Mouse (Mus musculus) ES-E14 (cell line): ENCODE results near the gene Stub1. TPM values are rescaled to one million over a fixed set of nuclear protein-coding genes. Genes with fewer than 3 reads are reported as not detected.

Experiments
- DNase-seq: peaks from one replicate; pipeline ENCODE4 v3.0.0-alpha.2; 2013; ENCODE audit warnings: low read depth, low spot score
- H3K27ac ChIP-seq: 2 replicates; pipeline ENCODE4 v1.5.1; 2012; ENCODE audit warnings: low read depth, mild to moderate bottlenecking, low read length, moderate library complexity, mixed read lengths; ENCODE audit not compliant: poor library complexity, insufficient read depth, severe bottlenecking
- H3K36me3 ChIP-seq: 2 replicates; pipeline ENCODE4 v1.6.1; 2012; ENCODE audit warnings: mild to moderate bottlenecking, low read length, moderate library complexity, mixed read lengths; ENCODE audit not compliant: control insufficient read depth, poor library complexity, insufficient read depth, severe bottlenecking
- H3K4me1 ChIP-seq, 2 experiments: fragments of 150-350 bp in 1 of 2; sonication (generic) in 1 of 2; 2 replicates each; pipeline ENCODE4 v1.6.1; 2012; ENCODE audit warnings: low read length in 2 of 2, mild to moderate bottlenecking in 1 of 2, mixed read lengths in 1 of 2; ENCODE audit not compliant: control insufficient read depth in 2 of 2, insufficient read depth in 2 of 2, poor library complexity in 1 of 2
- H3K4me3 ChIP-seq, 2 experiments: fragments of 150-350 bp in 1 of 2; sonication (generic) in 1 of 2; 2 replicates each; pipeline ENCODE4 v1.5.1; 2012; ENCODE audit warnings: low read length in 2 of 2, low read depth in 1 of 2, mild to moderate bottlenecking in 1 of 2, mixed read lengths in 1 of 2; ENCODE audit not compliant: insufficient read depth in 1 of 2, poor library complexity in 1 of 2, severe bottlenecking in 1 of 2
- H3K9ac ChIP-seq: 2 replicates; pipeline ENCODE4 v1.6.1; 2012; ENCODE audit warnings: low read depth, mild to moderate bottlenecking, low read length, mixed read lengths; ENCODE audit not compliant: poor library complexity, insufficient read depth, severe bottlenecking
- H3K9me3 ChIP-seq: fragments of 150-350 bp; sonication (generic); 2 replicates; pipeline ENCODE4 v1.6.1; 2012; ENCODE audit warnings: low read depth, mild to moderate bottlenecking, low read length; ENCODE audit not compliant: control insufficient read depth, insufficient read depth
- CHD2 ChIP-seq: IDR thresholded peaks from 2 replicates; pipeline ENCODE4 v1.6.1; 2014; ENCODE audit warnings: mild to moderate bottlenecking, low read depth, low read length, inconsistent platforms
- HCFC1 ChIP-seq: IDR thresholded peaks from 2 replicates; pipeline ENCODE4 v1.6.1; 2012; ENCODE audit warnings: low read length, inconsistent platforms, borderline replicate concordance; ENCODE audit not compliant: insufficient read depth
- MAFK ChIP-seq: IDR thresholded peaks from 2 replicates; pipeline ENCODE4 v1.6.1; 2014; ENCODE audit warnings: mild to moderate bottlenecking, low read depth, low read length, inconsistent platforms; ENCODE audit not compliant: insufficient read depth
- ZC3H11A ChIP-seq: IDR thresholded peaks from 2 replicates; pipeline ENCODE4 v1.6.1; 2012; ENCODE audit warnings: low read depth, mild to moderate bottlenecking, inconsistent platforms, low read length, borderline replicate concordance
- ZNF384 ChIP-seq: IDR thresholded peaks from 2 replicates; pipeline ENCODE4 v1.6.1; 2012; ENCODE audit warnings: low read depth, low read length, inconsistent platforms
- in situ Hi-C, 2 experiments: fragments of 600-800 bp; cut with MboI; formaldehyde crosslinking; loops; one replicate each; pipeline ENCODE4 v1.15.1; 2025; ENCODE audit warnings: low sequenced_read_pairs in 2 of 2, inconsistent platforms in 1 of 2; ENCODE audit not compliant: unreplicated experiment in 2 of 2
- total RNA-seq: library from RNA; depleted of rRNA; stranded (reverse); fragments of 300-350 nt; gene quantifications from 2 replicates; pipeline ENCODE4 v1.2.3, GENCODE M21; 2012

Stub1 gene
- total RNA-seq, 1 experiment = 161 TPM

DNA sequence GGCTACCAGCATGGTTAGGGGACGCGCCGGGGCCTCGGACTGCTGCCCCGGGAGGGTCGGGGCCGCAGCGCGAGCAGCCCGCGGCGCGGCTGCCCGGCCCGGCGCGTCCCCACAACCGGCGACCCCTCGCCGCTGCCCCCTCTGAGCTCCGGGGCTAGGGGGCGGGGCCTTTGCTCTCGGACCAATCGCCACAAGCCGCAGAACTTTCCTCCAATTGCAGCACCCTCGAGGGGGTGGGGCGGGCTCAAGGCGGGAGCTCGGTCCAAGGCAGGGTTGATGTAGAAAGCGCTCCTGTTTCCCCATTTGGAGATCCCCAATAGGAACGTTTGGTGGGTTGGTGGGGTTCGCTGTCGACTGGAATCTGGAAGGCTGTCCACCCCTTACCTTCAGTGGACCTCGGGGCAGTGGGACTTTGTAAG, 36.2 kb downstream of the Stub1 start, which contains the start of gene Metrn:
Gene Metrn, minus strand, starts transcription at position 186 of the 419 bp plus-strand sequence.
- no peak within 1 kb of the TSS for H3K27ac ChIP-seq
- no peak for TF ChIP-seq ZC3H11A
- no peak for TF ChIP-seq MAFK
- no peak for TF ChIP-seq CHD2
- no peak for TF ChIP-seq ZNF384
- no peak for TF ChIP-seq HCFC1
- H3K4me3 ChIP-seq = peak within 1 kb of the TSS; percentile 68 to 76
- no peak for DNase-seq
- peaks cover 4% of the 10 kb centered on the region; the same call in 1 of the 2 replicates for H3K36me3 ChIP-seq
- peaks cover 3 to 7% of the 10 kb centered on the region in 2 experiments; a peak in 2 of 4 replicates for H3K4me1 ChIP-seq
- in situ Hi-C loops = no loop called here
- H3K9me3 ChIP-seq = no peaks in the 10 kb centered on the region
- H3K9ac ChIP-seq = peak within 1 kb of the TSS; percentile 60

DNA sequence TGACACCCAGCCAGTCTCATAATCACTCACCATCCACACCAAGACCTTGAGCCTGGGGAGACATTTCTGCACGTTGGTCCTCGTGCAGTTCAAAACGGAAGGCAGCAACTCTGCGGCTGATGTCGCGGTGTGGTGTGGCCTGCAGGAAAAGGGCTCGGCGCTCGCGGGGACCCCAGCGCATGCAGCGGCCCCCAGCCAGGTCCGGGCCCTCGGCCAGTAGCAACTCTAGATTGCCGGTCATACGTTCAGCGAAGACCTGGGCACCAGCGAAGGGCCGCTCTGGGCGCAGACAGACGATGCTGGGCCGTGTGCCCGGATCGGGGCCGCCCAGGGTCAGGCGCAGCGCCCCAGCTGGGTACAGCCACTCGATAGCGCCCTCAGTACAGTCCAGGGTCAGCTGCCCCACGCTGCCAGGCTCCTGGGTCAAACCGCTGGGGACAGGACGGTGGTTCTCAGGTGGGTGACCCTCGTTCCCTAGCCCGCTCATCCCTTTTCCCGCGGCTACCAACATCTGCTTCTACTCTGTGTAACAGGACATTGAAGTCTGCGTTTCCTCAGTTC, 36.9 kb downstream of the Stub1 start:
- peaks cover 3 to 9% of the 10 kb centered on the region in 2 experiments; a peak in 2 of 4 replicates for H3K4me1 ChIP-seq
- H3K9ac ChIP-seq = peak overlapping the region; percentile 60
- H3K9me3 ChIP-seq = no peaks in the 10 kb centered on the region
- DNase-seq = no peak
- H3K36me3 ChIP-seq = peaks cover 4% of the 10 kb centered on the region; the same call in 1 of the 2 replicates
- no peak overlapping the region for H3K27ac ChIP-seq
- no peak for TF ChIP-seq HCFC1
- peak overlapping the region; percentile 68 to 76 for H3K4me3 ChIP-seq
- in situ Hi-C loops = no loop called here

DNA sequence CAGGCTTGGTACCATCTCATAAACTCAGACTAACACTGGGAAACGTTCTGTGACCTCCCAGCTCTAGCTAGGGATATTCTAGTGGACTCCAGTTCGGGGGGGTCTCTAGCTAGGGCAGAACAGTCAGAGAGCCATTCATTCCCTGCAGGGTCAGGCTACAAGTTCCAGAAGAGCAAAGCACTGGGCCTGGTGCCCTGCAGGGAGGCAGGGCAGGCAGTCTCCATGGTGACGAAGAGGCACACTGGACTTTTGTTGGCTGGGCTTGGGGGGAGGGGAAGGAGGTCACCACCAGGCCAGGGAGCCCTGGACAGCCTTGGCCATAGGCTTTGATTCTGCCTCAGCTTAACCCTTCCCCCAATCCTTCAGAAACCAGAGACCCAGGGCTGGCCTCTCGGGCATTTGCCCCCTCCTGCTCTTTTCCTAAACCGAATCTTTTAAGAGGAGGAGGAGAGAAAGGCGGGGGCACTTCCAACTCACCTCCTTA, 37.6 kb downstream of the Stub1 start, which contains the start of gene AC134908.4:
Gene AC134908.4, minus strand, starts transcription at position 51 of the 484 bp plus-strand sequence.
- H3K9ac ChIP-seq = peak within 1 kb of the TSS; percentile 60
- no peak for TF ChIP-seq CHD2
- TF ChIP-seq ZNF384 = no peak
- no peak for TF ChIP-seq ZC3H11A
- no peak for TF ChIP-seq HCFC1
- H3K4me3 ChIP-seq = peak within 1 kb of the TSS; percentile 68 to 76
- H3K36me3 ChIP-seq = peaks cover 4% of the 10 kb centered on the region; the same call in 1 of the 2 replicates
- in situ Hi-C loops = no loop called here
- H3K27ac ChIP-seq = no peak within 1 kb of the TSS
- no peaks in the 10 kb centered on the region for H3K9me3 ChIP-seq
- DNase-seq = no peak
- peaks cover 3 to 10% of the 10 kb centered on the region in 2 experiments; a peak in 2 of 4 replicates for H3K4me1 ChIP-seq

DNA sequence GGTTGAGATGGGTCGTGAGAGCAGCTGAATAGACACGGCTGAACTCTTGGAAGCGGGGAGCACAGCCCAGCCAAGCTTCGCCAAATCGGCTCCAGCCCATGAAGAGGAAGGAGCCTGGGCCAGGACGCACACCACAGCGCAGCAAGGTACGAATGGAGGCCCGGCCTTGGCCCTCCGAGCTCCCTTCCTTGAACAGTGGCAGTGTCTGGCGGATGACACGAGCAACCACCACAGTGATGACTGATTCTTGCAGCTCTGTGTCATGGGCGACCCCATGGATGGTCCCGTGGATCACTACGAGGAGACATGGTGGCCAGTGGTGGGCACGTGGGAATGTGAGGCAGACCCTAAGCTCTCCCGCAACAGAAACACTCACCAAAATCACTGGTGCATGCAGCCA, 38.2 kb downstream of the Stub1 start:
- Histone ChIP-seq H3K9ac (no peak overlapping the region), H3K27ac (no peak overlapping the region), H3K9me3 (no peaks in the 10 kb centered on the region), H3K36me3 (peaks cover 4% of the 10 kb centered on the region; the same call in 1 of the 2 replicates), H3K4me3 (no peak overlapping the region), H3K4me1 (peaks cover 3 to 10% of the 10 kb centered on the region in 2 experiments; a peak in 2 of 4 replicates)
- DNase-seq = no peak
- no peak for TF ChIP-seq CHD2
- no peak for TF ChIP-seq HCFC1
- no peak for TF ChIP-seq ZC3H11A
- no peak for TF ChIP-seq MAFK
- no peak for TF ChIP-seq ZNF384
- in situ Hi-C loops = no loop called here
